Mouse (Mus musculus) midbrain, embryonic 14.5 days (tissue): ENCODE measurements at regions not wholly inside any gene's neighbourhood (a gene's known extent, or its start where the extent isn't known, plus 50 kb on each side); places are given as distances from the start of the nearest gene placed in this dataset.

Source experiments
- ATAC-seq: fragments of 200-750 bp; cut with Nextera tagmentation; 2 replicates; pipeline ENCODE4 v1.8.0; 2017; ENCODE audit warnings: moderate number of reproducible peaks, moderate library complexity; ENCODE audit not compliant: low FRiP score, low TSS enrichment
- DNase-seq: peaks from one replicate; pipeline ENCODE4 v3.0.0-alpha.2; 2015
- H3K27ac ChIP-seq: fragments of 300-500 bp; sonication (generic); replicated peaks from 2 replicates; pipeline ENCODE4 v1.5.1; 2014; ENCODE audit warnings: mild to moderate bottlenecking, low read depth, low read length, moderate library complexity
- H3K27me3 ChIP-seq: fragments of 300-500 bp; sonication (generic); 2 replicates; pipeline ENCODE4 v1.6.1; 2014; ENCODE audit warnings: low read length, control low read depth, mixed read lengths; ENCODE audit not compliant: control insufficient read depth, insufficient read depth
- H3K36me3 ChIP-seq: fragments of 300-500 bp; sonication (generic); 2 replicates; pipeline ENCODE4 v1.6.1; 2014; ENCODE audit warnings: low read length, control low read depth; ENCODE audit not compliant: control insufficient read depth, insufficient read depth
- H3K4me1 ChIP-seq: fragments of 300-500 bp; sonication (generic); 2 replicates; pipeline ENCODE4 v1.6.1; 2014; ENCODE audit warnings: mild to moderate bottlenecking, antibody characterized with exemption, low read length, control low read depth; ENCODE audit not compliant: control insufficient read depth, insufficient read depth
- H3K4me2 ChIP-seq: fragments of 300-500 bp; sonication (generic); 2 replicates; pipeline ENCODE4 v1.6.1; 2014; ENCODE audit warnings: mild to moderate bottlenecking, low read length, moderate library complexity
- H3K4me3 ChIP-seq: fragments of 300-500 bp; sonication (generic); replicated peaks from 2 replicates; pipeline ENCODE4 v1.5.1; 2014; ENCODE audit warnings: low read depth, low read length
- H3K9ac ChIP-seq: fragments of 300-500 bp; sonication (generic); replicated peaks from 2 replicates; pipeline ENCODE4 v1.6.1; 2014; ENCODE audit warnings: mild to moderate bottlenecking, low read length, moderate library complexity
- H3K9me3 ChIP-seq: fragments of 300-500 bp; sonication (generic); 2 replicates; pipeline ENCODE4 v1.6.1; 2016; ENCODE audit warnings: low read length, control low read depth, mixed read lengths; ENCODE audit not compliant: control insufficient read depth
- WGBS: fragments of 180-500 bp; shearing (Covaris S2); extraction: QIAGEN DNeasy Blood & Tissue Kit; methylation state at CpG from one replicate; pipeline ENCODE4 v1.1.7; 2014; 5-methylcytosine and 5-hydroxymethylcytosine counted together

DNA sequence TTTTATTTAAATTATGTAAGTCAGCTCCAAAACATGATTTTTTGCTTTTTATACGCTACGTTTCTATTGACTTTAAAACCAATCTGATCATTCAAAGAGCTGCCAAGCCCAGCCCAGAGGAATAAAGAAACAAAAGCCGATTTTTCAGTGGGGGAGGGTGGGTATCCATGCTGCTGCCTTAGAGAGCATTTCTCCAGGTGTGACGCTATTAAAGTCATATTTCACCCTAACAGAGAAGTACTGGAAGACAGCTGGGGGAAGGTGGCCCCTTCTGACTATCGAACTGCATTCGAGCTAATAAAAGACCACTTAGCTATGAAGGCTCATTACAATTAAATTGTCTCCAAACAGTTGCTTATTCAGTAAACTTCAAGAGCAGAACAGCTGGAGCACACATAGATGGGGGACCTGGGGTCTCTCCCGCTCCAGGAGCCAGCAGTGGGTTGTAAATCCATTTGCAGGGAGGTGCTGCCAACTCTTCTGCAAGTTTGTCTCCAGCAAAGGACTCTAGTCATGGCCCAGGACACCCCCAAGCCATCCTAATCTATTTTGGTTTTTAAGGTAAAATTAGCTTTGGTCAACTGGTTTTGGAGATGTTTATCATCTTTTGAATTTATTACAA lies 336.5 kb downstream of the Ets1 start:
- no peaks in the 10 kb centered on the region for H3K9me3 ChIP-seq
- H3K36me3 ChIP-seq = no peaks in the 10 kb centered on the region
- no peak overlapping the region for H3K4me3 ChIP-seq
- no peak for ATAC-seq
- H3K9ac ChIP-seq = no peak overlapping the region
- WGBS = 80% methylated on average over 7 of the region's 7 CpGs
- no peaks in the 10 kb centered on the region for H3K4me1 ChIP-seq
- no peaks in the 10 kb centered on the region for H3K27me3 ChIP-seq
- H3K4me2 ChIP-seq = no peak overlapping the region
- no peak for DNase-seq
- no peak overlapping the region for H3K27ac ChIP-seq

- H3K4me2 ChIP-seq = no peak overlapping the region
- no peaks in the 10 kb centered on the region for H3K4me1 ChIP-seq
- no peak overlapping the region for H3K4me3 ChIP-seq
- H3K27ac ChIP-seq = no peak overlapping the region
- 90% methylated on average over 7 of the region's 7 CpGs for WGBS
- H3K36me3 ChIP-seq = no peaks in the 10 kb centered on the region
- H3K9ac ChIP-seq = no peak overlapping the region
- no peaks in the 10 kb centered on the region for H3K27me3 ChIP-seq
- no peaks in the 10 kb centered on the region for H3K9me3 ChIP-seq
- no peak for ATAC-seq
- DNase-seq = no peak
Measured at GRCm38 (mm10) chr9:32977732-32978131, 341.7 kb downstream of the Ets1 start.

DNA sequence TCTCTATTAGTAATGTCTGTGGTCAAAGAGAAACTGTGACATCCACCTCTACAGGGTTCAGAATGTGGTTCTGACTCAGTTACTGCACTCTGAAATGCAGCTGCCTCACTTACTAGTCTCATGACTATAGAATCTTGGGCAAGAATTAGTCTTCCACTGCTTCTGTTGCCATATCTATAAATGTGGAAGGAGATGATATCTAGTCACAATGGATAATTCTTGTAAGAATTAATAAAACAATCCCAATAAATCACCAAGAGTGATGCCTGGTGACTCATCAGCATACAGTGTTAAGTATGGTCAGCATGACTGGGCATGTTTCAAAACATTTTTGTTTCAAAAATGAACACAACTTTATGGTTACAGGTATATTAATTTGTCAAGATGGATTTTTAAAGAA lies 344.8 kb downstream of the Ets1 start:
- Histone ChIP-seq H3K9ac (no peak overlapping the region), H3K27me3 (no peaks in the 10 kb centered on the region), H3K4me2 (no peak overlapping the region), H3K36me3 (no peaks in the 10 kb centered on the region), H3K9me3 (no peaks in the 10 kb centered on the region), H3K27ac (no peak overlapping the region), H3K4me1 (no peaks in the 10 kb centered on the region), H3K4me3 (no peak overlapping the region)
- no peak for ATAC-seq
- DNase-seq = no peak

DNA sequence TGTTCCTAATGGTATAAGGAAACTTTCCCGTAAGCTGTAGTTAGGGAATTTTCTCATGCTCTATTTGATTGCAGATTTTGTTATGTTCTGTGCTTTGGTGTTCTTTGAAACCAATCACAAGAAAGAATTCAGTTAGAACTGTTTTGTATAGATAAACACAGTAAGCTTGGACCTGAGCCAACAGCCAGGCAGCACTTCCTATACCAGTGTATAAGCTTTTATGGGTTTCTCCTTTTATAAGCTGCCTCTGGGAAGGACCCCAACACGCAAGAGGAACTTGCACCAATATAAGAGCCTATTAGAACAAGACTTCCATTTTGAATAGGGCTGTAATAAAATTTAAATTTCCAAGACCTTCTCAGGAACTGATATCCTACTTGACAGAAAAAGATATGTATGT lies 347.2 kb downstream of the Ets1 start:
- Histone ChIP-seq H3K4me1 (no peaks in the 10 kb centered on the region), H3K27me3 (no peaks in the 10 kb centered on the region), H3K9ac (no peak overlapping the region), H3K4me2 (no peak overlapping the region), H3K9me3 (no peaks in the 10 kb centered on the region), H3K36me3 (no peaks in the 10 kb centered on the region), H3K27ac (no peak overlapping the region), H3K4me3 (no peak overlapping the region)
- ATAC-seq = no peak
- DNase-seq = no peak
- WGBS = 74% methylated on average over 2 of the region's 2 CpGs

DNA sequence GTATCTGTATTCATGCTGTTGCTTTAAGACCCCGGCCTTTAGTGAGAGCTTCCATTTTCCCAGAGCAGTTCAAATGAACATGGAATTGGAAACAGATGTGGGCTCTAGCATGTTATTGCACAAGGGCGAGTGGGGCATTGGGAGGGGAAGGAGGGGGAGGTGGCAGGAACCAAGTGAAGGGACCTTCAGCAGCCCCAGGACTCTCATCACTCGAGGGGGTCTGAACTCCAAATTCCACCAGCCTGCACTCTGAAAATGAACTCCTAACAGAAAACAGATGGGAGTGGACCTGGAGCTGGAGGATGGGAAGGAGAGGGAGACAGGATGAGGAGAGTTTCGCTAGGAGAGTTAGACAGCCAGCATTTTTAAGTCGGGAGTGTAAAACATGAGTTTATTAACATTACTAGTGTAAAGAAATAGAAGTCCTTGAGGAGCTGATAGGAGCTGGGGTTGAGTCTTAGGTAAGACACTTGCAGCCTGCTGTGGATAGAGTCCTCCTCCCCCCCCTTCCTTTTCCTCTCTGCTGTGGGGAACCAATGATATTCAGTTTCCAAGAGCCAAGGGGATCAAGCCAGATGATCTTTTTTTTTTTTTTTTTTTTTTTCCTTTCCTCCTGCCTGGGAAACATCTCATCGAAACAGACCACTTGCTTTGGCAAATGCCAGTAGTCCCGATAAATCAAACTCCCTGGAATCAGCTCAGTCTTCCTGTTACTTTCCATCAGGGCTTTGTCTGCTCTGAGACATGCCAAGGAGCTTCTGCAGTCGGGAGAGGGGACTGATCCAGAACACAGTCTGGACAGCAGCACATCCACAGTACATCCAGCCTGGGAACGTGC lies 351.0 kb downstream of the Ets1 start:
- no peaks in the 10 kb centered on the region for H3K27me3 ChIP-seq
- H3K9me3 ChIP-seq = no peaks in the 10 kb centered on the region
- no peak overlapping the region for H3K9ac ChIP-seq
- H3K4me3 ChIP-seq = no peak overlapping the region
- no peak overlapping the region for H3K4me2 ChIP-seq
- no peaks in the 10 kb centered on the region for H3K4me1 ChIP-seq
- WGBS = 77% methylated on average over 9 of the region's 9 CpGs
- no peak for ATAC-seq
- H3K36me3 ChIP-seq = no peaks in the 10 kb centered on the region
- DNase-seq = no peak
- H3K27ac ChIP-seq = no peak overlapping the region

GRCm38 (mm10) chr9:32989006-32989405 lies 353.0 kb downstream of the Ets1 start:
- no peak for DNase-seq
- ATAC-seq = no peak

DNA sequence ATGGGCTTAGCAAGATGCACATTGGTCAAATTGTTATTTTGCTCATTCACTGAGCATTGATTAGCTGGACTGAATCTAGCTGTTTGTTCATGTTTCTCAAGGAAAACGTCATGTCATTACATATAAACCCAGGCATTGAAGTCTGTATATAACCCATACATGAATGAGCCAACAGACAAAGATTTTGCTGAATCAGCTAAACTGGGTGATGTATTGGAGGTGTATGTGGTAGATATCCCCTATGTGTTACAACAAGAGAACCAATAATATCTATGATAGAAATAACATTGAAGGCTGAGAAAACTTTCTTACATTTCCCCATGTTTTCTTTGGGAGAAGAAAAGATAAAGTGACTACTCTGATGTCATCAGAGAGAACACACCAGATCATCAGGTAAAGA lies 362.3 kb downstream of the Ets1 start:
- H3K4me3 ChIP-seq = no peak overlapping the region
- no peaks in the 10 kb centered on the region for H3K27me3 ChIP-seq
- H3K36me3 ChIP-seq = no peaks in the 10 kb centered on the region
- no peak overlapping the region for H3K9ac ChIP-seq
- H3K9me3 ChIP-seq = no peaks in the 10 kb centered on the region
- no peak overlapping the region for H3K4me2 ChIP-seq
- no peak overlapping the region for H3K27ac ChIP-seq
- DNase-seq (no peak), ATAC-seq (no peak)
- WGBS = 81% methylated on average over 1 of the region's 1 CpGs
- no peaks in the 10 kb centered on the region for H3K4me1 ChIP-seq

More at GRCm38 (mm10) chr9:32989006-32989405, 353.0 kb downstream of the Ets1 start:
- WGBS = 90% methylated on average over 1 of the region's 1 CpGs
- H3K36me3 ChIP-seq = no peaks in the 10 kb centered on the region
- H3K9ac ChIP-seq = no peak overlapping the region
- H3K4me2 ChIP-seq = no peak overlapping the region
- no peaks in the 10 kb centered on the region for H3K9me3 ChIP-seq
- H3K4me3 ChIP-seq = no peak overlapping the region
- H3K27me3 ChIP-seq = no peaks in the 10 kb centered on the region
- no peak overlapping the region for H3K27ac ChIP-seq
- no peaks in the 10 kb centered on the region for H3K4me1 ChIP-seq

DNA sequence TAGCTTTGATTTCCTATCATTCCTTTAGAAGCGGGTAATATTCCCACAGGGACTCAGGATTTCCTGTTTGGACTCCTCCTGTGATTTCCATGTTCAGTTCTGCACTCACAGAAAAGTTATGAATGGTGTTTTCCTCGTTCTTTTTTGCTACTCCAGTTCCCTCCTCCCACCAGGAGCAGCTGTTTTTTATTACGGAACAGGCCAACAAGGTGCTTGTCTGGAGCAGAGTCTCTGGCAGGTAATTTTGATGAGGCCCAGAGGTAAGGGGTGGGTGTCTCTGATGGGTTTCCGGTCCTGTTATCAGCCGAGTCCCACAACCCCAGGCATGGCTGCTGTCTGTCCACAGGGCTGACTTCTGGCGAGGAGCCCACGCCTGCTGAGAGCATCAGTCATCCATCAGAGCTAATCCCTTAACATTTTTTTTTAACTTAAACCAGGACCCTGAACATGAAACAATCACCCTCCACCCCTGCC lies 364.7 kb downstream of the Ets1 start:
- DNase-seq (no peak), ATAC-seq (no peak)
- Histone ChIP-seq H3K27me3 (no peaks in the 10 kb centered on the region), H3K4me1 (no peaks in the 10 kb centered on the region), H3K27ac (no peak overlapping the region), H3K36me3 (no peaks in the 10 kb centered on the region), H3K9me3 (no peaks in the 10 kb centered on the region), H3K4me3 (no peak overlapping the region), H3K9ac (no peak overlapping the region), H3K4me2 (no peak overlapping the region)
- 57% methylated on average over 7 of the region's 7 CpGs for WGBS
